Mouse (Mus musculus) MEL (cell line): ENCODE measurements around the gene Cd36.

Experiments used
- CTCF ChIP-seq, 3 experiments: IDR thresholded peaks in 2 of 3; conservative IDR thresholded peaks in 1 of 3; 2 replicates each; pipeline ENCODE4 v1.5.1; 2011 to 2012; ENCODE audit warnings: low read length in 3 of 3, low read depth in 2 of 3, mild to moderate bottlenecking in 2 of 3, improper control_type of control experiment in 1 of 3, inconsistent platforms in 1 of 3, mixed read lengths in 1 of 3, moderate library complexity in 1 of 3; ENCODE audit not compliant: control insufficient read depth in 1 of 3, insufficient read depth in 1 of 3, poor library complexity in 1 of 3, severe bottlenecking in 1 of 3
- E2F4 ChIP-seq: IDR thresholded peaks from 2 replicates; pipeline ENCODE4 v1.6.1; 2011; ENCODE audit warnings: low read depth, low read length, improper control_type of control experiment, borderline replicate concordance
- EP300 ChIP-seq, 2 experiments: IDR thresholded peaks; 2 replicates each; pipeline ENCODE4 v1.6.1; 2011; ENCODE audit warnings: improper control_type of control experiment in 2 of 2, low read length in 2 of 2, low read depth in 1 of 2, mild to moderate bottlenecking in 1 of 2
- GATA1 ChIP-seq: IDR thresholded peaks from 2 replicates; pipeline ENCODE4 v1.6.1; 2011; ENCODE audit warnings: low read depth, low read length, improper control_type of control experiment
- HCFC1 ChIP-seq: IDR thresholded peaks from 2 replicates; pipeline ENCODE4 v1.6.1; 2012; ENCODE audit warnings: low read depth, mild to moderate bottlenecking, inconsistent platforms, low read length, improper control_type of control experiment, moderate library complexity
- POLR2A ChIP-seq, 2 experiments: IDR thresholded peaks; 2 replicates each; pipeline ENCODE4 v1.6.1; 2011 to 2012; ENCODE audit warnings: low read length in 2 of 2, mild to moderate bottlenecking in 2 of 2, control low read depth in 1 of 2, improper control_type of control experiment in 1 of 2, low read depth in 1 of 2, moderate library complexity in 1 of 2; ENCODE audit not compliant: control insufficient read depth in 1 of 2, insufficient read depth in 1 of 2, poor library complexity in 1 of 2
- SIN3A ChIP-seq: IDR thresholded peaks from 2 replicates; pipeline ENCODE4 v1.6.1; 2012; ENCODE audit warnings: low read length, improper control_type of control experiment, inconsistent platforms
- UBTF ChIP-seq: IDR thresholded peaks from 2 replicates; pipeline ENCODE4 v1.6.1; 2012; ENCODE audit warnings: low read depth, mild to moderate bottlenecking, inconsistent platforms, low read length, improper control_type of control experiment, moderate library complexity, borderline replicate concordance; ENCODE audit not compliant: insufficient read depth
- ZC3H11A ChIP-seq: IDR thresholded peaks from 2 replicates; pipeline ENCODE4 v1.6.1; 2012; ENCODE audit warnings: low read depth, mild to moderate bottlenecking, inconsistent platforms, low read length, improper control_type of control experiment

GRCm38 (mm10) chr5:17833797-17834196, 54.8 kb downstream of the Cd36 start:
- TF ChIP-seq ZC3H11A (no peak), SIN3A (no peak), POLR2A (IDR thresholded peaks at IDR 0.05; ENCODE audit: control insufficient read depth in 1 of 2, insufficient read depth in 1 of 2, low read depth in 1 of 2, low read length in 2 of 2, poor library complexity in 1 of 2) (no peak), E2F4 (no peak), CTCF (IDR thresholded peaks at IDR 0.05 in 2 of 3, conservative IDR thresholded peaks at IDR 0.05 in 1 of 3; ENCODE audit: control insufficient read depth in 1 of 3, insufficient read depth in 1 of 3, low read depth in 2 of 3, low read length in 3 of 3, poor library complexity in 1 of 3, severe bottlenecking in 1 of 3) (no peak), EP300 (IDR thresholded peaks at IDR 0.05; ENCODE audit: low read depth in 1 of 2, low read length in 2 of 2) (no peak), UBTF (no peak), GATA1 (no peak), HCFC1 (no peak)
